Mouse (Mus musculus): ENCODE results near the gene Gm9602.
"Not testable (repeated sequence)": the region's sequence is repeated elsewhere in the genome, so short reads cannot be mapped to it uniquely, and the experiment has no call there.

The Gm9602 gene

GRCm38 (mm10) chr14:4776037-4776436, at the start of gene Gm9602:
TSS of gene Gm9602 (plus strand) at chr14:4776337.
- not testable (repeated sequence) for DNase-seq (ENCODE audit: low spot score)

GRCm38 (mm10) chr14:4806421-4806820, 30.3 kb downstream of the Gm9602 start:
- DNase-seq (ENCODE audit: low spot score) = not testable (repeated sequence)

- DNase-seq (ENCODE audit: low spot score) = not testable (repeated sequence)
These were observed 45.8 kb downstream of the Gm9602 start for GRCm38 (mm10) chr14:4821950-4822349.

Data from T-cell, adult 2 months (primary cell).